Mouse (Mus musculus) spleen, adult 2 months (tissue): ENCODE measurements around the gene Zfp235. TPM values are rescaled to one million over a fixed set of nuclear protein-coding genes. Genes with fewer than 3 reads are reported as not detected.

Source experiments
- DNase-seq, 2 experiments: peaks; one replicate each; pipeline versions ENCODE4 v3.0.0 to v3.0.0-alpha.2; 2012 to 2021; ENCODE audit warnings: low spot score in 2 of 2, low read depth in 1 of 2
- H3K27ac ChIP-seq: fragments of 200-500 bp; 2 replicates; pipeline ENCODE4 v1.5.1; 2012; ENCODE audit warnings: low read length, inconsistent platforms; ENCODE audit not compliant: insufficient read depth
- H3K27me3 ChIP-seq: fragments of 200-500 bp; 2 replicates; pipeline ENCODE4 v1.6.1; 2012; ENCODE audit warnings: mild to moderate bottlenecking, moderate library complexity, low read length, inconsistent platforms; ENCODE audit not compliant: control insufficient read depth, insufficient read depth
- H3K36me3 ChIP-seq: fragments of 200-500 bp; 2 replicates; pipeline ENCODE4 v1.6.1; 2012; ENCODE audit warnings: mild to moderate bottlenecking, low read length, inconsistent platforms; ENCODE audit not compliant: control insufficient read depth, insufficient read depth
- H3K4me1 ChIP-seq: fragments of 200-500 bp; 2 replicates; pipeline ENCODE4 v1.6.1; 2011; ENCODE audit warnings: inconsistent platforms; ENCODE audit not compliant: control insufficient read depth, insufficient read depth, insufficient read length
- H3K4me3 ChIP-seq: fragments of 200-500 bp; 2 replicates; pipeline ENCODE4 v1.5.1; 2011; ENCODE audit warnings: mild to moderate bottlenecking, inconsistent platforms; ENCODE audit not compliant: insufficient read depth, insufficient read length; ENCODE audit errors: extremely low read depth
- CTCF ChIP-seq: fragments of 200-500 bp; IDR thresholded peaks from 2 replicates; pipeline ENCODE4 v1.5.1; 2011; ENCODE audit warnings: mild to moderate bottlenecking, inconsistent platforms; ENCODE audit not compliant: insufficient read depth, insufficient read length, insufficient replicate concordance; ENCODE audit errors: extremely low read depth
- POLR2A ChIP-seq: fragments of 200-500 bp; IDR thresholded peaks from 2 replicates; pipeline ENCODE4 v1.6.1; 2011; ENCODE audit warnings: low read depth, low read length, inconsistent platforms
- WGBS: fragments of 180-500 bp; shearing (Covaris S2); methylation state at CpG from one replicate; pipeline ENCODE4 v1.1.7; 2018; 5-methylcytosine and 5-hydroxymethylcytosine counted together
- polyA plus RNA-seq: library from polyadenylated mRNA; depleted of rRNA; stranded (reverse); fragments of >200 nt; gene quantifications from 2 replicates; pipeline ENCODE4 v1.2.3, GENCODE M21; 2012; rRNA removed

The Zfp235 gene
- polyA plus RNA-seq, 1 experiment: 2.5 TPM

DNA sequence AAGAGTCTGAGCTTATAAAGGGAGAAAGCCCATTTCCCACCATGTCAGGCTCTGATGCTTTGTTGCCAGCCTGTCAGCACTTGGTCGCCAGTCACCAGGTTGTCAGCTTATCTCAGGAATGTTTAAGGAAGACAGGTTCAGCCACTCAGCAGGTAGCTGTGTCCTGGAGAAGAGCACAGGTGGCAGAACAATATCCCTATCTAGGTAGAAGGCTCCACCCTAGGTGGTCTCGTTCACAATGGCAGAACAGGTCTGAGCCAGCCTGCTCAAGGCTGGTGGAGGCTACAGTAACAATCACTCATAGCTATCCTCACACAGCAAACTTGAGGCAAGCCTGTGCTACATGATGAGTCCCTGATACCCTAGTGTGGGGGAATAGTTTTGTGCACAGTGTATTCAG is 57.4 kb downstream of the Zfp235 start:
- TF ChIP-seq POLR2A (no peak), CTCF (no peak)
- H3K4me3 ChIP-seq: no peak overlapping the region
- no peaks in the 10 kb centered on the region for H3K27me3 ChIP-seq
- DNase-seq: no peak
- 91% methylated on average over 2 of the region's 2 CpGs for WGBS
- no peaks in the 10 kb centered on the region for H3K36me3 ChIP-seq
- no peak overlapping the region for H3K27ac ChIP-seq
- no peaks in the 10 kb centered on the region; the same call in 1 of the 2 replicates for H3K4me1 ChIP-seq

Other genes starting within 250 kb of the Zfp235 start
- not detected in 2 replicates for gene Vmn1r178, start 242.2 kb upstream of the Zfp235 start, polyA plus RNA-seq
- not detected in 2 replicates for gene Vmn1r179, start 207.2 kb upstream of the Zfp235 start, polyA plus RNA-seq
- not detected in 2 replicates for gene Vmn1r180, start 183.5 kb upstream of the Zfp235 start, polyA plus RNA-seq
- not detected in 2 replicates for gene Vmn1r181, start 159.6 kb upstream of the Zfp235 start, polyA plus RNA-seq
- not detected in 2 replicates for gene V1rd19, start 132.5 kb upstream of the Zfp235 start, polyA plus RNA-seq
- not detected in 2 replicates for gene Vmn1r183, start 80.9 kb upstream of the Zfp235 start, polyA plus RNA-seq
- 9.7 and 11.0 TPM in 2 replicates for gene Zfp180, start 52.2 kb upstream of the Zfp235 start, polyA plus RNA-seq
- 0.25 and 0.45 TPM in 2 replicates for gene Zfp112, start 21.9 kb upstream of the Zfp235 start, polyA plus RNA-seq
- 0.07 and 0.13 TPM in 2 replicates for gene Zfp114, start 40.9 kb downstream of the Zfp235 start, polyA plus RNA-seq
- gene Zfp111, start 77.3 kb downstream of the Zfp235 start, polyA plus RNA-seq: 0.42 and 0.56 TPM in 2 replicates
- 0.48 and 0.65 TPM in 2 replicates for gene Zfp109, start 103.4 kb downstream of the Zfp235 start, polyA plus RNA-seq
- 0.16 TPM in 2 replicates for gene Zfp108, start 120.6 kb downstream of the Zfp235 start, polyA plus RNA-seq
- gene Zfp93, start 136.3 kb downstream of the Zfp235 start, polyA plus RNA-seq: 0.18 and 0.49 TPM in 2 replicates
- 3.1 and 4.7 TPM in 2 replicates for gene Zfp61, start 167.1 kb downstream of the Zfp235 start, polyA plus RNA-seq
- gene Zfp94, start 182.5 kb downstream of the Zfp235 start, polyA plus RNA-seq: 6.5 and 8.2 TPM in 2 replicates
- gene Tescl, start 199.8 kb downstream of the Zfp235 start, polyA plus RNA-seq: 0.18 and 0.26 TPM in 2 replicates
- not detected in 2 replicates for gene Lypd5, start 215.0 kb downstream of the Zfp235 start, polyA plus RNA-seq
- gene Kcnn4, start 236.1 kb downstream of the Zfp235 start, polyA plus RNA-seq: 102 and 133 TPM in 2 replicates